Mouse (Mus musculus): Measurements from ENCODE around the gene Alox5ap. TPM values are rescaled to one million over a fixed set of nuclear protein-coding genes. Genes with fewer than 3 reads are reported as not detected.
A peak's percentile ranks its signal among the peaks of the same experiment; 100 is the strongest.

Gene Alox5ap
- polyA plus RNA-seq, 1 experiment from 2014 or later: 5.6 TPM

DNA sequence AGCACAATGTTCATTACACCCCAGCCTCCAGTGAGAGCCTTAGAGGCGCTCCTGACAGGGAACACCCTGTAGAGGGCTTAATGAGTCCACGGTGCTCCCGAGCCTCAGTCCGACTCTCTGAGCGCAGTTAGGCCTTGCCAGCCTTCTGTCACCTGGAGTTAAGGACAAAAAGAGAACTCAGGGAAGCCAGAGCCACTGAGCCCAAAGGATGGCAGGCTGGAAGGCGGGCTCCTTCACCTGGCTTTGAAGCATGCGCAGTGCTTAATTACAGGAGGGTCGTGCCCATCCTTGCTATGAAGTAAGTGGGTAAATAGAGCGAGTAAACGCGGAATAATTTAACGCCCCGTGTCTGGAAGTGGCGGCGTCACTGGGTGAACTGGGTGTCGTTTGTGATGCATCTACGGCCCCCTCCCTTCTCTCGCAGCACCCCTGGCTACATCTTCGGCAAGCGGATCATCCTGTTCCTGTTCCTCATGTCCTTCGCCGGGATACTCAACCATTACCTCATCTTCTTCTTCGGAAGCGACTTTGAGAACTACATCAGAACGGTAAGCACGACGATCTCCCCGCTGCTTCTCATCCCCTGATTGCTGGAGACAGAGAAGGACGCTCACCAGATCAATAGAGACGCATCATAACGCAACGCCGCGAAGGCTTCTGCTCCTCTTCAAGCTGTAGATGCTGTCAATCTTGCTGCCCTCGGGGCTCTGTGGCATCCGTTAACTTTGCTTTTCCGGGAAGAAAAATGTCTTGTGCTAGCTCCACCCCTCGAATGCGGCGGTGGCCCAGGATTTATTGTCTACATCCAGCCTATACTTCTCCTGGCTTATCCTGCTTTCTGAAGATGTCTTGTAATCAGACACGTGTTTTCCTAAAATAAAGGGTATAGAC is 22.8 kb downstream of the Alox5ap start:
- peaks cover 10% of the 10 kb centered on the region for H3K4me1 ChIP-seq
- peak; percentile 52; the same call in 1 of the 2 replicates for ATAC-seq (ENCODE audit: low FRiP score)
- H3K9me3 ChIP-seq: peaks cover 4% of the 10 kb centered on the region; the same call in 1 of the 2 replicates
- WGBS: 22% methylated on average over 41 of the region's 41 CpGs
- H3K27ac ChIP-seq: no peak overlapping the region
- H3K4me2 ChIP-seq: peak overlapping the region; percentile 48
- peaks cover 14% of the 10 kb centered on the region; the same call in 1 of the 2 replicates for H3K27me3 ChIP-seq
- H3K4me3 ChIP-seq (replicated peaks): peak overlapping the region; percentile 33
- H3K9ac ChIP-seq: 0 out of 2 replicates have a peak overlapping the region, but pooled peaks have one; percentile 33
- H3K36me3 ChIP-seq (replicated peaks): no peaks in the 10 kb centered on the region

DNA sequence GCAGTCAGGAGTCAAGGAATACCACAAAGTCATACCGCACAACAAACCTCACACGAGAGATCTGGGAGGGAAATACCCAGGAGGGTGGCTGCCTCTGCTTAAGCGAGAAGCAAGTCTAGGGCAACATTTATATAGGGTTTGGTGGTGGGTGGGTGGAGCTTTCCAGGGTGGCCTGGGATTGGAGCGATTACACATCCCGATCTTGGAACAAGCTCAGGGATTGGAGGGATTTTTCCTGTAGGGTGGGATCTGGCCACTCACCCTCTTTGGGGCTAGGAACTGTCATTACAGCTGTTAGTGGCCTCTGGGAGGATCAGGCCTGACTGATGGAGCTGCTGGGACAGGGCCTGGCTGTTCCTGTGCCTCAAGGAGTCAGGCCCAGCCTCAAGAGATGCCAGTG is 26.7 kb downstream of the Alox5ap start:
- 89% methylated on average over 5 of the region's 5 CpGs for WGBS
- ATAC-seq (ENCODE audit: low FRiP score): no peak
- H3K27ac ChIP-seq: no peak overlapping the region

DNA sequence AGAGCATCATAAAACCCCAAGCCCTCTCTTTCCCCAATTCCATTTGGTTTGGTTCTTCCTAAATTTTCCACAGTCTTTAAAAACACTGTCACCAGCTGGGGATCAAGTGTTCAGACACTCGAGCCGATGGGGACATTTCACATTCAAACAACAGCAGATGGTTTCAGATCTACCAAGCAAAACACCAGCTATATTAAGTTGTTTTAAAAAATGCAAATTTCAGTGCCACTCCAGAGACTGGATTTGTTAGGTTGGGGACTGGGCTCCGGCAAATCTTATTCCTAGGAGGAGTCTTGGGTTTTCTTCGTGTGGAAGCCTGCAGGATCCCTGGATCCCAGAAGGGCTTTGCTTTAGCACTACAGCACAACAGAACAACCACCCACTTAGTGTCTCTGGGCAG is 28.5 kb downstream of the Alox5ap start:
- Histone ChIP-seq H3K4me3 (replicated peaks) (no peak overlapping the region), H3K27ac (no peak overlapping the region), H3K9me3 (peaks cover 8% of the 10 kb centered on the region; the same call in 1 of the 2 replicates), H3K27me3 (no peaks in the 10 kb centered on the region), H3K4me1 (no peaks in the 10 kb centered on the region), H3K36me3 (replicated peaks) (no peaks in the 10 kb centered on the region), H3K4me2 (no peak overlapping the region), H3K9ac (no peak overlapping the region)
- no peak for ATAC-seq (ENCODE audit: low FRiP score)
- WGBS: 83% methylated on average over 4 of the region's 4 CpGs

More for the DNA sequence above, 26.7 kb downstream of the Alox5ap start:
- Histone ChIP-seq H3K9me3 (0 out of 2 replicates have a peak, but pooled peaks cover 3% of the 10 kb centered on the region), H3K4me3 (replicated peaks) (no peak overlapping the region), H3K4me2 (no peak overlapping the region), H3K4me1 (peaks cover 10% of the 10 kb centered on the region), H3K9ac (no peak overlapping the region), H3K27me3 (peaks cover 14% of the 10 kb centered on the region; the same call in 1 of the 2 replicates), H3K36me3 (replicated peaks) (no peaks in the 10 kb centered on the region)

DNA sequence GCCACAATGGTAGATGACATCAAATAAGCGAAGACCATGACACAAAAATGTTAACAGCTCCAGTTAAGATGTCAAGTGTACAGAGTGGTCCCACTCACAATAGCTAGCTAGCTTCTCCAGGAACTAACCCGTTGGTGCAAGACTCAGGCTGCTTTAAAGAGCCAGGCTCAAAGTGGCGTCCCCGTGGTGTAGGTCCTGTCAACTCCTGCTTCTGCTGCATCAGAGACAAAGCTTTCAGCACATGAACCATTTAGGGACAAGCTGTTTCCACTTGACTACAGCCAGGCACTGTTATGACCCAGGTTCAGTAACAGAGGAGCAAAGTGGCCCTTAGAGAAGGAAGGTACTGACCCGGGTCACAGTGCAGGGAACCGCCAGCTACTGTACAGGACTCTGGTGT is 32.2 kb downstream of the Alox5ap start:
- no peak overlapping the region for H3K4me2 ChIP-seq
- H3K9ac ChIP-seq: no peak overlapping the region
- no peak for ATAC-seq (ENCODE audit: low FRiP score)
- no peaks in the 10 kb centered on the region for H3K36me3 ChIP-seq (replicated peaks)
- H3K4me3 ChIP-seq (replicated peaks): no peak overlapping the region
- H3K27me3 ChIP-seq: no peaks in the 10 kb centered on the region
- no peaks in the 10 kb centered on the region for H3K4me1 ChIP-seq
- no peak overlapping the region for H3K27ac ChIP-seq
- peaks cover 8% of the 10 kb centered on the region; the same call in 1 of the 2 replicates for H3K9me3 ChIP-seq
- 91% methylated on average over 6 of the region's 6 CpGs for WGBS

GRCm38 (mm10) chr5:149297464-149297863 is 32.9 kb downstream of the Alox5ap start:
- H3K4me1 ChIP-seq: no peaks in the 10 kb centered on the region
- no peak for ATAC-seq (ENCODE audit: low FRiP score)
- no peak overlapping the region for H3K27ac ChIP-seq
- no peak overlapping the region for H3K4me3 ChIP-seq (replicated peaks)
- H3K9ac ChIP-seq: no peak overlapping the region
- H3K4me2 ChIP-seq: no peak overlapping the region
- H3K27me3 ChIP-seq: no peaks in the 10 kb centered on the region
- peaks cover 8% of the 10 kb centered on the region; the same call in 1 of the 2 replicates for H3K9me3 ChIP-seq
- H3K36me3 ChIP-seq (replicated peaks): no peaks in the 10 kb centered on the region
- WGBS: 56% methylated on average over 2 of the region's 2 CpGs

- H3K27me3 ChIP-seq: no peaks in the 10 kb centered on the region
- WGBS: 63% methylated on average over 4 of the region's 4 CpGs
- H3K27ac ChIP-seq: no peak overlapping the region
- no peaks in the 10 kb centered on the region for H3K4me1 ChIP-seq
- ATAC-seq (ENCODE audit: low FRiP score): no peak
- H3K4me3 ChIP-seq (replicated peaks): no peak overlapping the region
- H3K4me2 ChIP-seq: no peak overlapping the region
- no peak overlapping the region for H3K9ac ChIP-seq
- H3K36me3 ChIP-seq (replicated peaks): no peaks in the 10 kb centered on the region
- peaks cover 8% of the 10 kb centered on the region; the same call in 1 of the 2 replicates for H3K9me3 ChIP-seq
Observed at GRCm38 (mm10) chr5:149298234-149298633, 33.7 kb downstream of the Alox5ap start.

- H3K27me3 ChIP-seq: no peaks in the 10 kb centered on the region
- H3K4me2 ChIP-seq: no peak overlapping the region
- no peak overlapping the region for H3K4me3 ChIP-seq (replicated peaks)
- H3K9me3 ChIP-seq: 0 out of 2 replicates have a peak, but pooled peaks cover 4% of the 10 kb centered on the region
- H3K36me3 ChIP-seq (replicated peaks): no peaks in the 10 kb centered on the region
- ATAC-seq (ENCODE audit: low FRiP score): no peak
- no peak overlapping the region for H3K9ac ChIP-seq
- peaks cover 12% of the 10 kb centered on the region for H3K4me1 ChIP-seq
- 70% methylated on average over 23 of the region's 23 CpGs for WGBS
- no peak overlapping the region for H3K27ac ChIP-seq
Observed at GRCm38 (mm10) chr5:149312884-149313652, 48.5 kb downstream of the Alox5ap start.

- H3K4me1 ChIP-seq: peaks cover 12% of the 10 kb centered on the region
- no peak overlapping the region for H3K27ac ChIP-seq
- no peak for ATAC-seq (ENCODE audit: low FRiP score)
- no peak overlapping the region for H3K4me2 ChIP-seq
- H3K36me3 ChIP-seq (replicated peaks): no peaks in the 10 kb centered on the region
- 88% methylated on average over 12 of the region's 12 CpGs for WGBS
- no peak overlapping the region for H3K9ac ChIP-seq
- no peaks in the 10 kb centered on the region for H3K27me3 ChIP-seq
- 0 out of 2 replicates have a peak, but pooled peaks cover 4% of the 10 kb centered on the region for H3K9me3 ChIP-seq
- no peak overlapping the region for H3K4me3 ChIP-seq (replicated peaks)
Observed at GRCm38 (mm10) chr5:149314514-149315081, 50.0 kb downstream of the Alox5ap start.

- WGBS: 20% methylated on average over 4 of the region's 4 CpGs
- Histone ChIP-seq H3K27ac (no peak overlapping the region), H3K36me3 (replicated peaks) (no peaks in the 10 kb centered on the region)
Observed at GRCm38 (mm10) chr5:149316926-149317325, 52.4 kb downstream of the Alox5ap start.

DNA sequence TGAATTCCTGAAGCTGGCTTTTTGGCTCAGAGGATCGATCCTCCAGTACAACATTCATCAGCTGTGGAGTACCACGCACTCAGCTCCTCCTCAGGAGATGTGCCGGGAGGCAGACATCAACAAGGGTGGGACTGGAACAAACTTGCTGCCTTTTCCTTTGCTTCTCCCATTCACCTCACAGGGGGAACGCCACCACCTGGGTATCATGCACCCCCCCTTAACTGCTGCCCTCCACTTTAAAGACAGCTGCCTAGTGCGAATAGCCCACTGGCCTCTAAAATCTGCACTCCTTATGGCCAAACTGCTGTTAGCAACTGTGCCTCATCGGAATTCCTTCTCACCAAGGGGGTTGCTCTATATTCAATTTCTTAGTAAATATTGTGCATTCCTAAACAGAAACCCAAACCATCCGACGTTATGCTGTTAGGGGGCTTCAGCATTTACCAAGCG is 55.3 kb downstream of the Alox5ap start:
- Histone ChIP-seq H3K36me3 (replicated peaks) (no peaks in the 10 kb centered on the region), H3K4me2 (peak overlapping the region; percentile 50), H3K4me1 (peaks cover 46% of the 10 kb centered on the region), H3K4me3 (replicated peaks) (no peak overlapping the region), H3K9ac (peak overlapping the region; percentile 54; the same call in 1 of the 2 replicates), H3K9me3 (0 out of 2 replicates have a peak, but pooled peaks cover 4% of the 10 kb centered on the region), H3K27me3 (no peaks in the 10 kb centered on the region), H3K27ac (peak overlapping the region; percentile 83)
- no peak for ATAC-seq (ENCODE audit: low FRiP score)
- WGBS: 24% methylated on average over 9 of the region's 9 CpGs

More at GRCm38 (mm10) chr5:149316926-149317325, 52.4 kb downstream of the Alox5ap start:
- Histone ChIP-seq H3K4me2 (no peak overlapping the region), H3K9ac (no peak overlapping the region), H3K9me3 (0 out of 2 replicates have a peak, but pooled peaks cover 4% of the 10 kb centered on the region), H3K4me1 (peaks cover 34% of the 10 kb centered on the region), H3K27me3 (no peaks in the 10 kb centered on the region), H3K4me3 (replicated peaks) (no peak overlapping the region)
- ATAC-seq (ENCODE audit: low FRiP score): peak; percentile 67

DNA sequence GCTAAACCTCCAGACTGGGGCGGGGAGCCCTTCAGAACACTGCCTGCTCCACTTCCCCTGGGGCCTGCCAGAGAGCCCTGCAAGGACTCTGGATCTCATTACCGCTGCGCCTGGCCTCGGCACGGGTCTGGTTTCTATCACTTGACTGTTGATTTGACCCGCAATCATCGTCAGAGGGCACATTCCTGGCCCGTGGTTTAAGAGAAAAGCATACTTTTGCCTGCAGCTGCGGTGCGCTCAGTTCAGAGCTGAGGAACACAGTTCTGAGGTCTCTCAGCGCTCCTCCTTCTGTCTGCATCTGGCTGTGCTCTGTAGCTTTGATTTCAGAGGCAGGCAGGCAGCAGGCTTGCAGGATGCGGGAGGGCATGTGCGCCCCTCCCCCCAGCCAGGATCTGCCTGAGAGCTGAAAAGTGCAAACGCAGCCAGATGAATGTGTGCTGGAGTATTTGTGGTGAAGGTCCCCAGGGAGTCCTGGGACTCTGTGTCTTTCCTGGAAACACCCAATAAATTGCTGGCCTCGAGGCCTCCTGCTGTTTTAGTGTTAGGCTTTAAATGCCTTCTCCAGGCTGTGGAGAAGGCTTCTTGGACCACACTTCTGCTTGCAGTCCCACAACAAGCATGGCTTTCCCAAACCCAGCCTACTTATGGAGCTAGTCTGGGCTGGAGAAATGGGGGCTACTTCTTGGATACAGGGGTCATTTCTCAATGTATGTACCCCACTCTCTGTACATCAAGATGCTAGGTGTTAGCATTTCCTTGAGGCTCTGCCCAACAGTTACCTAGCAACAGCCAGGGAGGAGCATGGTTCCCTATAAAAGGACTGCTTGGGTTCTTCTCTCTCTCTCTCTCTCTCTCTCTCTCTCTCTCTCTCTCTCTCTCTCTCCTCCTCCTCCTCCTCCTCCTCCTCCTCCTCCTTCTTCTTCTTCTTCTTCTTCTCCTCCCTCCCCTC is 56.2 kb downstream of the Alox5ap start:
- peak; percentile 83 for ATAC-seq (ENCODE audit: low FRiP score)
- Histone ChIP-seq H3K4me1 (peaks cover 46% of the 10 kb centered on the region), H3K27me3 (no peaks in the 10 kb centered on the region), H3K4me3 (replicated peaks) (peak overlapping the region; percentile 14; the same call in 1 of the 2 replicates), H3K9me3 (no peaks in the 10 kb centered on the region), H3K27ac (peak overlapping the region; percentile 83), H3K4me2 (peak overlapping the region; percentile 50), H3K9ac (peak overlapping the region; percentile 54; the same call in 1 of the 2 replicates), H3K36me3 (replicated peaks) (no peaks in the 10 kb centered on the region)
- under 1% methylated on average over 15 of the region's 15 CpGs for WGBS

Data from forebrain, embryonic 12.5 days (tissue).